Mouse (Mus musculus) CH12.LX (cell line): Measurements from ENCODE around the gene Bcas1. TPM values are rescaled to one million over a fixed set of nuclear protein-coding genes. Genes with fewer than 3 reads are reported as not detected.

ENCODE experiments used
- DNase-seq: peaks from one replicate; pipeline ENCODE4 v3.0.0-alpha.2; 2013; ENCODE audit errors: extremely low read depth
- H3K27ac ChIP-seq: 2 replicates; pipeline ENCODE4 v1.5.1; 2012; ENCODE audit warnings: low read depth, mild to moderate bottlenecking, control low read depth, moderate library complexity; ENCODE audit not compliant: insufficient read depth
- H3K27me3 ChIP-seq: replicated peaks from 2 replicates; pipeline ENCODE3; 2012; ENCODE audit warnings: inconsistent platforms
- H3K36me3 ChIP-seq, 2 experiments: replicated peaks in 1 of 2; 2 replicates each; pipeline versions ENCODE3 to v1.6.1; 2012; ENCODE audit warnings: inconsistent platforms in 1 of 2, low read length in 1 of 2, mild to moderate bottlenecking in 1 of 2, mixed read lengths in 1 of 2, moderate library complexity in 1 of 2; ENCODE audit not compliant: control insufficient read depth in 1 of 2, insufficient read depth in 1 of 2
- H3K4me1 ChIP-seq, 2 experiments: 2 replicates each; pipeline ENCODE4 v1.6.1; 2012; ENCODE audit warnings: inconsistent platforms in 1 of 2, moderate library complexity in 1 of 2; ENCODE audit not compliant: insufficient read depth in 2 of 2, control insufficient read depth in 1 of 2
- H3K4me2 ChIP-seq: 2 replicates; pipeline ENCODE4 v1.6.1; 2012; ENCODE audit warnings: low read depth, mild to moderate bottlenecking, control low read depth; ENCODE audit not compliant: poor library complexity, insufficient read depth, severe bottlenecking
- H3K4me3 ChIP-seq, 3 experiments: fragments of 150-350 bp in 1 of 3; sonication (generic) in 1 of 3; replicated peaks in 1 of 3; 2 replicates each; pipeline versions ENCODE3 to v1.5.1; 2011 to 2012; ENCODE audit warnings: low read depth in 2 of 3, low read length in 2 of 3, mild to moderate bottlenecking in 2 of 3, moderate library complexity in 2 of 3, control low read depth in 1 of 3, improper control_type of control experiment in 1 of 3, inconsistent platforms in 1 of 3, mixed read lengths in 1 of 3; ENCODE audit not compliant: poor library complexity in 1 of 3
- H3K79me2 ChIP-seq: replicated peaks from 2 replicates; pipeline ENCODE4 v1.6.1; 2012; ENCODE audit warnings: mild to moderate bottlenecking, moderate library complexity; ENCODE audit not compliant: control insufficient read depth, poor library complexity, insufficient read depth, severe bottlenecking; ENCODE audit errors: extremely low read depth
- H3K9ac ChIP-seq: 2 replicates; pipeline ENCODE4 v1.6.1; 2012; ENCODE audit warnings: low read depth, mild to moderate bottlenecking, control low read depth, moderate library complexity; ENCODE audit not compliant: insufficient read depth
- H3K9me3 ChIP-seq: replicated peaks from 2 replicates; pipeline ENCODE3; 2012; ENCODE audit warnings: low read length, inconsistent platforms, mixed read lengths
- BHLHE40 ChIP-seq: IDR thresholded peaks from 2 replicates; pipeline ENCODE4 v1.6.1; 2011; ENCODE audit warnings: mild to moderate bottlenecking, low read depth, low read length, improper control_type of control experiment
- E2F4 ChIP-seq: IDR thresholded peaks from 2 replicates; pipeline ENCODE4 v1.6.1; 2011; ENCODE audit warnings: low read depth, low read length, improper control_type of control experiment; ENCODE audit not compliant: insufficient replicate concordance
- EP300 ChIP-seq: IDR thresholded peaks from 2 replicates; pipeline ENCODE4 v1.6.1; 2011; ENCODE audit warnings: low read length, improper control_type of control experiment
- GABPA ChIP-seq: IDR thresholded peaks from 2 replicates; pipeline ENCODE4 v1.6.1; 2012; ENCODE audit warnings: low read depth, low read length, improper control_type of control experiment, inconsistent platforms; ENCODE audit not compliant: insufficient replicate concordance
- IRF4 ChIP-seq: IDR thresholded peaks from 2 replicates; pipeline ENCODE4 v1.6.1; 2014; ENCODE audit warnings: low read depth, mild to moderate bottlenecking, inconsistent platforms, low read length, improper control_type of control experiment
- KAT2A ChIP-seq: IDR thresholded peaks from 2 replicates; pipeline ENCODE4 v1.6.1; 2012; ENCODE audit warnings: low read length, improper control_type of control experiment, inconsistent platforms; ENCODE audit not compliant: insufficient replicate concordance
- MAFK ChIP-seq: IDR thresholded peaks from 2 replicates; pipeline ENCODE4 v1.6.1; 2011; ENCODE audit warnings: low read length, improper control_type of control experiment; ENCODE audit not compliant: insufficient replicate concordance
- MAX ChIP-seq: IDR thresholded peaks from 2 replicates; pipeline ENCODE4 v1.6.1; 2011; ENCODE audit warnings: low read length, improper control_type of control experiment
- RAD21 ChIP-seq: IDR thresholded peaks from 2 replicates; pipeline ENCODE4 v1.6.1; 2011; ENCODE audit warnings: low read depth, mild to moderate bottlenecking, low read length, improper control_type of control experiment, moderate library complexity
- RCOR1 ChIP-seq: conservative IDR thresholded peaks from 2 replicates; pipeline ENCODE4 v1.6.1; 2012; ENCODE audit warnings: low read depth, mild to moderate bottlenecking, inconsistent platforms, low read length, improper control_type of control experiment
- SIN3A ChIP-seq: IDR thresholded peaks from 2 replicates; pipeline ENCODE4 v1.6.1; 2012; ENCODE audit warnings: low read length, improper control_type of control experiment, inconsistent platforms
- TCF12 ChIP-seq: IDR thresholded peaks from 2 replicates; pipeline ENCODE4 v1.6.1; 2014; ENCODE audit warnings: low read depth, mild to moderate bottlenecking, inconsistent platforms, low read length, improper control_type of control experiment
- ZC3H11A ChIP-seq: IDR thresholded peaks from 2 replicates; pipeline ENCODE4 v1.6.1; 2012; ENCODE audit warnings: low read depth, mild to moderate bottlenecking, inconsistent platforms, low read length, improper control_type of control experiment
- ZKSCAN1 ChIP-seq: IDR thresholded peaks from 2 replicates; pipeline ENCODE4 v1.6.1; 2012; ENCODE audit warnings: low read depth, inconsistent platforms, low read length, improper control_type of control experiment, borderline replicate concordance
- ZNF384 ChIP-seq: IDR thresholded peaks from 2 replicates; pipeline ENCODE4 v1.6.1; 2012; ENCODE audit warnings: low read depth, low read length, improper control_type of control experiment, inconsistent platforms
- dilution Hi-C: fragments of 300-500 bp; cut with MboI; formaldehyde crosslinking; loops from 2 replicates; pipeline ENCODE4 v1.14.3; 2020; ENCODE audit warnings: low sequenced_read_pairs; ENCODE audit not compliant: extremely low pct_unique_long_range_greater_than_20kb, extremely low pct_ligation_motif_present
- in situ Hi-C: fragments of 300-500 bp; cut with MboI; formaldehyde crosslinking; loops from 3 replicates; pipeline ENCODE4 v1.14.3; 2019; ENCODE audit warnings: low sequenced_read_pairs, low pct_ligation_motif_present, low pct_unique_long_range_greater_than_20kb, mixed read lengths
- polyA plus RNA-seq: library from polyadenylated mRNA; unstranded; fragments of >175 nt; gene quantifications from 2 replicates; pipeline ENCODE4 v1.2.1, GENCODE M21; 2012; ENCODE audit warnings: low read depth; ENCODE audit not compliant: insufficient read length
- total RNA-seq, 2 experiments: library from RNA; depleted of rRNA; stranded (reverse); fragments of 300-350 nt in 1 of 2; fragments of >200 nt in 1 of 2; gene quantifications; 2 replicates each; pipeline ENCODE4 v1.2.3; 2012 to 2014

Bcas1 gene
- total and polyA plus RNA-seq, 3 experiments, result 0.17 TPM; not detected in 2

- no peaks in the 10 kb centered on the region for H3K36me3 ChIP-seq
- no peak overlapping the region for H3K27ac ChIP-seq
- H3K9ac ChIP-seq, result no peak overlapping the region
- H3K79me2 ChIP-seq, result no peaks in the 10 kb centered on the region
- peaks cover 12 to 32% of the 10 kb centered on the region in 2 experiments for H3K4me1 ChIP-seq
- no peaks in the 10 kb centered on the region for H3K9me3 ChIP-seq
- no peak overlapping the region for H3K4me2 ChIP-seq
- dilution Hi-C loops (no loop called here), in situ Hi-C loops (loop anchor here (10.0 kb wide), 1 partner anchor 153 kb away; no protein-coding TSS in a partner anchor)
- H3K4me3 ChIP-seq, result no peak overlapping the region
- TF ChIP-seq TCF12 (no peak), ZNF384 (no peak), MAFK (no peak), ZC3H11A (no peak), KAT2A (no peak), ZKSCAN1 (peak; percentile 95)
- no peaks in the 10 kb centered on the region for H3K27me3 ChIP-seq
- DNase-seq, result no peak
These were observed 75.8 kb downstream of the Bcas1 start for GRCm38 (mm10) chr2:170351847-170352246.

- Histone ChIP-seq H3K79me2 (no peaks in the 10 kb centered on the region), H3K36me3 (no peaks in the 10 kb centered on the region), H3K9me3 (no peaks in the 10 kb centered on the region), H3K9ac (no peak overlapping the region), H3K27me3 (no peaks in the 10 kb centered on the region), H3K4me1 (peaks cover 20 to 49% of the 10 kb centered on the region in 2 experiments), H3K27ac (no peak overlapping the region), H3K4me3 (no peak overlapping the region), H3K4me2 (no peak overlapping the region)
- dilution Hi-C loops, result no loop called here
- no peak for DNase-seq
- no peak for TF ChIP-seq RCOR1
- no peak for TF ChIP-seq GABPA
- no peak for TF ChIP-seq SIN3A
- no peak for TF ChIP-seq IRF4
- TF ChIP-seq ZKSCAN1, result no peak
- in situ Hi-C loops, result loop anchor here (5.0 to 25.0 kb wide), 3 partner anchors 155 to 1387 kb away; partner anchors contain the start of gene Zfp64
These were observed 77.9 kb downstream of the Bcas1 start for GRCm38 (mm10) chr2:170349784-170350183.

- dilution Hi-C loops, result no loop called here
- TF ChIP-seq EP300, result no peak
- TF ChIP-seq MAFK, result no peak
- TF ChIP-seq SIN3A, result no peak
- no peak for TF ChIP-seq RAD21
- TF ChIP-seq BHLHE40, result no peak
- no peak for TF ChIP-seq E2F4
- TF ChIP-seq MAX, result no peak
- H3K36me3 ChIP-seq, result no peaks in the 10 kb centered on the region
- no peaks in the 10 kb centered on the region for H3K27me3 ChIP-seq
- H3K9me3 ChIP-seq, result no peaks in the 10 kb centered on the region
- peaks cover 21 to 52% of the 10 kb centered on the region in 2 experiments for H3K4me1 ChIP-seq
- in situ Hi-C loops, result loop anchor here (5.0 to 25.0 kb wide), 2 partner anchors 232 to 1387 kb away; partner anchors contain the start of gene Zfp64
- H3K79me2 ChIP-seq, result no peaks in the 10 kb centered on the region
- DNase-seq, result no peak
- no peak overlapping the region for H3K27ac ChIP-seq
- H3K9ac ChIP-seq, result no peak overlapping the region
- no peak overlapping the region for H3K4me2 ChIP-seq
- H3K4me3 ChIP-seq, result no peak overlapping the region
These were observed 78.5 kb downstream of the Bcas1 start for GRCm38 (mm10) chr2:170349096-170349495.
